Mouse (Mus musculus): ENCODE results near the gene Hadha. TPM values are rescaled to one million over a fixed set of nuclear protein-coding genes. Genes with fewer than 3 reads are reported as not detected.

The Hadha gene
- total and polyA plus RNA-seq, 2 experiments from 2014 or later = 56.1 to 57.9 TPM

DNA sequence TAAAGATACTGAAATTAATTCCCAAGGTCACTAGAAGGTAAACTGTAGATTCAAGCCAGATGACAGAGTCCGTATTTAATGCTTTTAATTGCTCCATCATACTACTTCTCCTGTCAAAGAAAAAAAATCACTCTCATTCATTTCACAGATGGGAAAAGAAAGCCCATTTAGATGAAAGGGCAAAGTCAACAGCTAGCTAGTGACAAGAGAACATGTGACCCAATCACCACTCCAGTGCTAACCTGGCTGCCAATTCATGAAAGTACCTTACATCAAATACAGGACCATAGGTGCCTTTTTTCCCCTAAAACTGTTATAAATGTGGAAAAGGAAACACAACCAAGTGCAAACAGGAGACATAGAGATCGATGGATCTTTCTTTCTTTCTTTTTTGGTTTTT, 1.7 kb downstream of the Hadha start:
- no peak for DNase-seq
- Histone ChIP-seq H3K27me3 (ENCODE audit: insufficient read depth, low read length) (no peaks in the 10 kb centered on the region), H3K4me1 (ENCODE audit: insufficient read depth) (peaks cover 13% of the 10 kb centered on the region), H3K27ac (ENCODE audit: low read depth, low read length) (no peak overlapping the region), H3K9ac (no peak overlapping the region), H3K9me3 (ENCODE audit: low read length) (no peaks in the 10 kb centered on the region), H3K4me3 (ENCODE audit: low read depth, low read length) (no peak overlapping the region), H3K4me2 (ENCODE audit: low read depth) (no peak overlapping the region), H3K36me3 (ENCODE audit: insufficient read depth) (no peaks in the 10 kb centered on the region)
- no peak for ATAC-seq
- TF ChIP-seq CTCF (IDR thresholded peaks at IDR 0.05; ENCODE audit: low read depth) = no peak
- 88% methylated on average over 2 of the region's 2 CpGs for WGBS

GRCm38 (mm10) chr5:30152413-30152812, 2.5 kb downstream of the Hadha start:
- Histone ChIP-seq H3K4me2 (ENCODE audit: low read depth) (no peak overlapping the region), H3K27ac (ENCODE audit: low read depth, low read length) (no peak overlapping the region), H3K9ac (no peak overlapping the region), H3K36me3 (ENCODE audit: insufficient read depth) (no peaks in the 10 kb centered on the region), H3K9me3 (ENCODE audit: low read length) (no peaks in the 10 kb centered on the region), H3K4me3 (ENCODE audit: low read depth, low read length) (no peak overlapping the region), H3K27me3 (ENCODE audit: insufficient read depth, low read length) (no peaks in the 10 kb centered on the region), H3K4me1 (ENCODE audit: insufficient read depth) (peaks cover 13% of the 10 kb centered on the region)
- DNase-seq (no peak), ATAC-seq (no peak)
- TF ChIP-seq CTCF (IDR thresholded peaks at IDR 0.05; ENCODE audit: low read depth) = no peak
- WGBS = 62% methylated on average over 1 of the region's 1 CpGs

DNA sequence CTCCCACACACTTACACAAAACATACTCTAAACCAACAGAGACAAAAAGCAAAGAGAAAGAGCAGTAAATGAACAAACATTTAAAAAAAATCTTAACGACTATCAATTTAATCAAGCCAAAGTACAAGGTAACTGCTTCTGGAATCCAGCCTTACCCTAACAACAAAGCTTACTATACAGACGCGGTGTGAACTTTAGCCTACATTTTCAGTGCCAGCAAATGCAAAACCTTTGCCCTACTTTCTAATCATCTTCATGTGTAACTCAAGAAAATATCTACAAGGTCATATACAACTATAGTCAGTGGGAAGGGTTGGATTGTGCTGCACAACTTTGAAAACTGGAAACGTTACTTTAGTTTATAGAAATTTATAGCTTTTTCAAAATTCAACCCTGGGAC, 3.0 kb downstream of the Hadha start:
- ATAC-seq (no peak), DNase-seq (no peak)
- Histone ChIP-seq H3K9me3 (ENCODE audit: low read length) (no peaks in the 10 kb centered on the region), H3K4me3 (ENCODE audit: low read depth, low read length) (no peak overlapping the region), H3K27ac (ENCODE audit: low read depth, low read length) (no peak overlapping the region), H3K36me3 (ENCODE audit: insufficient read depth) (peaks cover under 1% of the 10 kb centered on the region; the same call in 1 of the 2 replicates), H3K4me2 (ENCODE audit: low read depth) (no peak overlapping the region), H3K9ac (no peak overlapping the region), H3K4me1 (ENCODE audit: insufficient read depth) (peaks cover 10% of the 10 kb centered on the region), H3K27me3 (ENCODE audit: insufficient read depth, low read length) (no peaks in the 10 kb centered on the region)
- 33% methylated on average over 4 of the region's 4 CpGs for WGBS
- TF ChIP-seq CTCF (IDR thresholded peaks at IDR 0.05; ENCODE audit: low read depth) = no peak

GRCm38 (mm10) chr5:30148133-30148920, 6.6 kb downstream of the Hadha start:
- 91% methylated on average over 5 of the region's 5 CpGs for WGBS
- H3K4me2 ChIP-seq (ENCODE audit: low read depth) = no peak overlapping the region
- no peaks in the 10 kb centered on the region for H3K4me1 ChIP-seq (ENCODE audit: insufficient read depth)
- H3K9ac ChIP-seq = no peak overlapping the region
- no peak overlapping the region for H3K4me3 ChIP-seq (ENCODE audit: low read depth, low read length)
- TF ChIP-seq CTCF (IDR thresholded peaks at IDR 0.05; ENCODE audit: low read depth) = no peak
- H3K9me3 ChIP-seq (ENCODE audit: low read length) = no peaks in the 10 kb centered on the region
- no peak for ATAC-seq
- no peak overlapping the region for H3K27ac ChIP-seq (ENCODE audit: low read depth, low read length)
- no peak for DNase-seq
- H3K27me3 ChIP-seq (ENCODE audit: insufficient read depth, low read length) = no peaks in the 10 kb centered on the region
- peaks cover 32% of the 10 kb centered on the region for H3K36me3 ChIP-seq (ENCODE audit: insufficient read depth)

- H3K4me3 ChIP-seq (ENCODE audit: low read depth, low read length) = no peak overlapping the region
- no peak overlapping the region for H3K4me2 ChIP-seq (ENCODE audit: low read depth)
- 79% methylated on average over 6 of the region's 6 CpGs for WGBS
- no peak for DNase-seq
- no peak overlapping the region for H3K27ac ChIP-seq (ENCODE audit: low read depth, low read length)
- no peaks in the 10 kb centered on the region for H3K4me1 ChIP-seq (ENCODE audit: insufficient read depth)
- no peak for ATAC-seq
- H3K27me3 ChIP-seq (ENCODE audit: insufficient read depth, low read length) = no peaks in the 10 kb centered on the region
- H3K36me3 ChIP-seq (ENCODE audit: insufficient read depth) = peaks cover 50% of the 10 kb centered on the region
- no peak for TF ChIP-seq CTCF (IDR thresholded peaks at IDR 0.05; ENCODE audit: low read depth)
- no peaks in the 10 kb centered on the region for H3K9me3 ChIP-seq (ENCODE audit: low read length)
- no peak overlapping the region for H3K9ac ChIP-seq
Observed at GRCm38 (mm10) chr5:30146526-30146925, 8.4 kb downstream of the Hadha start.

GRCm38 (mm10) chr5:30138193-30138592, 16.8 kb downstream of the Hadha start:
- Histone ChIP-seq H3K27ac (ENCODE audit: low read depth, low read length) (no peak overlapping the region), H3K36me3 (ENCODE audit: insufficient read depth) (peaks cover 73% of the 10 kb centered on the region), H3K27me3 (ENCODE audit: insufficient read depth, low read length) (no peaks in the 10 kb centered on the region), H3K9ac (no peak overlapping the region), H3K4me1 (ENCODE audit: insufficient read depth) (no peaks in the 10 kb centered on the region), H3K4me2 (ENCODE audit: low read depth) (no peak overlapping the region), H3K9me3 (ENCODE audit: low read length) (no peaks in the 10 kb centered on the region), H3K4me3 (ENCODE audit: low read depth, low read length) (no peak overlapping the region)
- ATAC-seq (no peak), DNase-seq (no peak)
- no peak for TF ChIP-seq CTCF (IDR thresholded peaks at IDR 0.05; ENCODE audit: low read depth)
- WGBS = 90% methylated on average over 4 of the region's 4 CpGs

- 90% methylated on average over 9 of the region's 9 CpGs for WGBS
- H3K4me2 ChIP-seq (ENCODE audit: low read depth) = no peak overlapping the region
- H3K4me1 ChIP-seq (ENCODE audit: insufficient read depth) = no peaks in the 10 kb centered on the region
- no peak for TF ChIP-seq CTCF (IDR thresholded peaks at IDR 0.05; ENCODE audit: low read depth)
- H3K27ac ChIP-seq (ENCODE audit: low read depth, low read length) = no peak overlapping the region
- no peak overlapping the region for H3K4me3 ChIP-seq (ENCODE audit: low read depth, low read length)
- H3K9me3 ChIP-seq (ENCODE audit: low read length) = no peaks in the 10 kb centered on the region
- no peak overlapping the region for H3K9ac ChIP-seq
- peaks cover 71% of the 10 kb centered on the region for H3K36me3 ChIP-seq (ENCODE audit: insufficient read depth)
- DNase-seq (no peak), ATAC-seq (no peak)
- no peaks in the 10 kb centered on the region for H3K27me3 ChIP-seq (ENCODE audit: insufficient read depth, low read length)
Observed at GRCm38 (mm10) chr5:30137271-30137670, 17.7 kb downstream of the Hadha start.

All from forebrain, postnatal 0 days (tissue).